Mouse (Mus musculus) heart, adult 11 months (tissue): Measurements from ENCODE around the gene Sema6d.

ENCODE experiments used
- DNase-seq: peaks from one replicate; pipeline ENCODE4 v3.0.0; 2022

The Sema6d gene

DNA sequence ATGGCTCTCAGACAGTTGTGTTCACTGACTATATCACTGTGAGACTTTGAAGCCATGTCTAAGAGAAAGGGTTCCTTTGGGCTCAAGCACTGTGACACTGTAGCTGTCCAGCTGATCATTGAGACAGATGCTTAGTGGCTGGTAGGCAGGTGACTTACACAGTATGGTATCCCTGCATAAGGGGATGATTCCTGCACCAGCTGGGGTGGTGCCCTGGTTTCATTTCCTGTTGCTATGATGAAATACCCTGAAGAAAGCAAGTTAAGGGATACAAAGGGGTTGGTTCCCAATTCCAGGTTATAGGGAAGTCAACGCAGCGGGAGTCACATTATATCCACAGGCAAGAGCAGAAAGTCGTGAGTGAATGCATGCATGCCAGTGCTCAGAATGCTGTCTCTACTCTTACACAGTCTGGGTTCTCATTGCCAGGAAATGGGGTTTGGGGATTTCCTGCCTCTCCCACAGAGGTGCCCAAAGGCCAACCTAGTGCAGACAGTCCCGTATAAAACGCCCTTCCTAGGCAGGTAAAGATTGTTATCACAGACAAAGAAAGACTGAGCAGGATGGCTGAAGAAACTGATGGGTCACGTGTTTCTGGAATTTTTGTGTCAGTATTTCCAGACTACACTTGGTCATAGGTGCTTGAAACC is 532.3 kb downstream of the Sema6d start:
- DNase-seq, result peak; percentile 93

DNA sequence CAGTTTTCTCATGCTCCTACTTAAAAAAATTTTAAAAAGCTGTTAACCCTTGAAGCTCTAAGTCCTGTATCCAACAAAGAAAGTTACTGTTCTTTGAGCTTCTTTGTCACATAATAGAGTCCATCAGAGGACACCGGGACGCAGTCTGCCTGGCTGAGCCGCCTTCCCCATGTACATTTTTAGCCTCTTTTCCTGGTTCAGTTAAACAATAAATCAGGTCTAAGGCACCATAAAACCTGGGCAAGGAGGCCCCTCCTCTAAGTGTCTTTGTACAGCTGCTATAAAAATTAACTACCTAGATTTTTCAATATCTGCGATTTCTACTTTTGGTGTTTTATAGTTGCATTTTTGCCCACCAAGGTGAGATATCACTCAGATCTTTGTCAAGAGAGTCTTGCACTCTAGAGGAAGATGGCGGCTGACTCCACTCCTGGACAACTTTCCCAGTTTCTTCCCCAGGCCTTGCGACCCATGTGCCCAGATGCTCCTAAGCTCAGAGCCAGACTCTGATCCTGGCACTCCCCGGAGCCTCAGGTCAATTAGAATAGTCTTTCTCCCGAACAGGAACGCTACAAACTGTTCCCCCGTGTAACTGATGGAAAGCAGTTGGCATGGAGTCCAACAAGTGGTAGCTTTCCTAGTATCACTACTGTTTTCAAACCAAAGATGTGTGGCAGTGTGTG is 534.6 kb downstream of the Sema6d start:
- peak; percentile 78 for DNase-seq

DNA sequence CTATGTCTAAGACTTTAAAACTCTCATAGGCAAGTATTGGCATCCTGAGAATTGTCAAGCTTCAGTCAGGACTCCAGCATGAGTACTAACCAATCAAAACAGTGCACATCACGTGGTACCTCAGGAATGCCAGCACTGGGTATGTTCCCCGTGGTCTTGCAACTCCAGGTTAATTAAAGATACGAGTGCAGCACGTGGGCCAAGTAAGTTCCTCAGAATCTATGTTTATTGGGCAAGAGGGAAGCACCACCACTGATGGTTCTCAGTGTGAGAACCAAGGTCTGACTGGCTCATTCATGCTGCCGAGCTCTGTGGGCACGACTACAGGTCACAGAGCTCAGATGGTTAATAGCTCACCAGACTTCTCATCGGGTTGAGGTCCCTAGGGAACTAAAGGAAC is 536.7 kb downstream of the Sema6d start:
- peak; percentile 86 for DNase-seq

DNA sequence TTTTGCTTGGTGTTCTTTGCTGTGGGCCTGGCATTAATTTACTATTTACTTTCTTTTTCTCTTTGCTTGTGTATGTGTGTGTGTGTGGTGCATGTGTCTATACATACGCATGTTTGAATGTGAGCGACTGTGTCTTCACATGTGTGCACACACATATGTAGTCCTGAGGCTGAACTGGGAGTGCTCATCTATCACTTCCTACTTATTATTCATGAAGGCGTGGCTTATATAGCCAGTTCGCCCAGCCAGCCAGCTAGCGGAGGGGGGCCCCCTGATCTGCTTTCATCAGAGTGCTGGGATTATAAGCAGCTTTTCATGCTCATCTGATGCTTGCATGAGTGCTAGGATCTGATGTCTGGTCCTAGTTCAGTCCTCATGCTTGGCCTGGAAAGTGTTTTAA is 537.9 kb downstream of the Sema6d start:
- peak; percentile 88 for DNase-seq

DNA sequence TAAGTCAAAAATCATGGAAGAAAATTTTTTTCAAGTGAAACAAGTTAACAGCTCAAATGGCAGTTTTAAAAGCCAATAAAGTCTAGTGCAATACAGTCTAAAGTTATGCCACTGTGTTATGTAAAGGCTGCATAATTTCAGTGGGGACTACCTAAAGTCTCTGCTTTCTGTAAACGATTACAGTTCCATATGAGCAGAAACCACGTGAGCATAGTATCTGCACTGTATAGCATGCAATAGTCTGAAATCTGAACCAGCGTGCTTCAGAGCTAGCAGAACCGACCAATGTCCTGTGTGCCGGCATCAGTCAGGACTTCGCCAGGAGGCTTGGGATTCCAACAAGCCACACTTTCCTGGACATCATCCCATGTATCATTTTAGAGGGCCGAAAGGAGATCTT is 538.9 kb downstream of the Sema6d start:
- peak; percentile 68 for DNase-seq

DNA sequence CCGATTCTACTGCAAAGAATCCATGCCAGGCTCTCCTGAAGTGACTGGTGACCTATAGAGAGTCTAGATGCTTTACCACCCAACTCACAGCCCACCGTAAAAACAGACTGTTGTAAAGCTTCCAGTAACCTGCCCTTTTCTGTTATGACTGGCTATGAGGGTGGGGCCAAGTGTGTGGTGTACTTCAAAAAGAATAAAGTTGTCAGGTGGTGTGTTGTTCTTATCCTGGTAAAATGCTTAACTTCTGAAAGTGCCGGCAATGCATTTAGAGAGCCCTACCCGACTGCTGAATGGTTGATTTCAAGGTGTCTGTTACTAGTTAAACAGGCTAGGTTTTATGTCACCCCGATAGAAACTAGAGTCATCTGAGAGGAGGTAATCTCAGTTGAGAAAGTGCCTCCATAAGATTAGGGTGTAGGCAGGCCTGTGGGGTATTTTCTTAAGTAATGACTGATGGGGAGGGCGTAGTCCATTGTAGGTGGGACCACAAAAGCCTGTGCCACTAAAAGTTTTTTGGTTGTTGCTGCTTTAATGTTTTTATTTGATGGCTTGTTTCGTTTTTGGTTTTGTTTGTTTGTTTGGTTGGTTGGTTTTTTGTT is 544.7 kb downstream of the Sema6d start:
- DNase-seq, result peak; percentile 78

DNA sequence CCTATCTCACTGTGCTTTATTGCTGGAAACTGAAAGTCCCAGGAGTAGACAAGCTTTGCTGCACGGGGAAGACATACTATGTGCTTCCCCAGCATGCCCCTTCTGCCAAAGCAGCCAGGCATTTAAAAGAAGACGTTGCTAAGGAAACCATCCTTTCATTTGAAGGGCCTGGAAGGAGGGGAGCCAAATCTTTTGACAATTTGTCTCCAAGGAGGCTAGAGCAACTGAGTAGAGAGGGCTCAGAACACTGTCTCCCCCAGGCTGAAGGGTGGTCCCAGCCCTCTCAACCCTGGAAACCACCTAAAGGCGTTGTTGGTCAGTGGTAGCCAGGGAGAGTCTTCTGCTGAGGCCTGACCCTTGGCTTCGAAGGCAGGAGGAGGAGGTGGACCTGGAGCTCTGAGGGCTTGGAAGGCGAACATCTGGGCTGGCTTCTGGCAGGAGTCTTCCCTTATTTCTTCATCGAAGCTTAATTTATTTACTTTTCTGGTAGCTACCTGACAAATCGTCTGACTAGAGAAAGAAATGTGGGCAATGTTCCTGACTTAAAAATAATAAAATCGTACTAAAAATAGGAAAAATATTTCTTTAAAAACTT is 545.6 kb downstream of the Sema6d start:
- peak; percentile 90 for DNase-seq

DNA sequence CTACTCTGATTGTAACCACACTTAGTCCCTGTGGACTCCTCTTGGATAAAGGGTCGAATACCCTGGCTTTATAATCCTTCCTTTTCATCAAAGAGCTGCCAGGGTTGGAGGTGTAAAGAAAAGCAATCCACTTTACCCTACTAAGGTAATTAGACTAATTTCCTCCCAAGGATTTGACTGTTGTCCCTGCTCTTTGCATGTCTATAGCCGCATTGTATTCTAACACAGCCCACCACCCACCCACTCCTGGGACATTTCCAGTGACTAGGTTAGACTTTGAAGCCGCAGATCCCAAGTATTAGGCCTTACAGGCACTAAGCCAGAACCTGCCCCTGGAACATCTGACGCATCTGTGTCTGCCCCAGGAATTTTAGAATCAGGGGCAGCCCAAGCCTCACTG is 547.3 kb downstream of the Sema6d start:
- DNase-seq, result peak; percentile 56

DNA sequence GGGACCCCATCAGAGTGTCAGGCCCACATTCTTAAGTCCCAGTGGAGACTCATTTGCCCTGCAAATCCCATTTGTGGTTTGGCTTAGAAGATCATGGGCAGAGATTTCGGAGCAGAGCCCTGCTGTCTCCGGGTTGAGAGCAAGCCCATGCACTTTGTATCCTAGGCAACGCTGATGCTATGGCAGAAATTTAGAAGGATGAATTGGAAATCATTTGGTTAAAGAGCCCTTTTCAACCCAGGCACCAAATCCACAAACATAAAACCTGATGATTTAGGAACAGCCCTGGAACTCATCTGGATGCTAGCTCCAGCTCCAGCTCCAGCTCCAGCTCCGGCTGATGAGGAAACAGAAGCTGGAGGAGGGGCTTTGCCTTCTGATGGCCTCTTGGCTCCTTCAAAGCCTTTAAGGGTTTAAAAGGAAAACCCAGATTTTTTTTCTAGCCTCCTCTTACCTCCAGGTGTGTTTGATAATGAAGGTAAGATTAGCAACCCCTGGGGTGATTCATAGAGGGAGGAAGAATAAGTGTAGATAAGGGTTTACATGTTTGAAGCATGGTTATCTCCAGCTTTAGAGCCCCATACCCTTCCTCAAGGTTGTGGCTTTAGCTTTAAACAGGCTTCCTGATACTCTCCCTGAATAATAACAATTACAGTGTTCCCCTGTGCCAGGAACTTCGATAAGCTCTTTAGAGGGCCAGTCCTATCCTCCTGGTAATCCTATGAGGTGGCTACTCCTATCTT is 549.6 kb downstream of the Sema6d start:
- peak; percentile 69 for DNase-seq

DNA sequence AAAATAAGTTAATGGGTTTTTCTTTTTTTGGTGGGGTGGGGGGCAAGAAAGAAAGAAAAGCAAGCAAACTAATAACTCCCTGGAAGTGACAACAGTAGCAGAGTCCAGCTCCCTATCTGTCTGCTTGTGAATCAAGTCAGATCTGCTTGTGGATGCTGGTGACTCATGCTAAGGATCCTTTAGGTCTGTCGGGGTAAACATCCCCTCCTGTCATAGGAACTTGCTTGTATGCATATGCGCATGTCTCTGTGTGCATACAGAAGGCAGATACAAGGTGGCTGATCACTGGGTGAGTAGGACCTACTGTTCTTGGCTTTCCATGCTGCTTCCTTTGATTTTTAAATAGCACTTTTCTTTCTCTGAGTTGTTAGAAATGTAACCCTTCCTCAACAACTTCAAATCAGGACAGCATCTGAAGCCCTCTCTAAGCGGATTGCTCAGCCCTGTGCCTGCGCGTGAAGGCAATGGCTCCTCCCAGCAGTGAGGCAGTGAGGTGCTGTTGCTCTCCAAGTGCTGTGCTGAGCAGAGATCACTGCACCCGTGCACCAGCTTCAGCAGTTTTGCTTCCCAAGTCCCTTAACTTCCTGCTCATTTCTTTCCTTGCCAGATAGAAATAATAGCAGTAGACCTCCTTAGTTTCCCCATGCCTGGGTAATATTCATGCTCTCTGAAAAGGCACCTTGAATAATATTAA is 550.9 kb downstream of the Sema6d start:
- DNase-seq, result peak; percentile 86

DNA sequence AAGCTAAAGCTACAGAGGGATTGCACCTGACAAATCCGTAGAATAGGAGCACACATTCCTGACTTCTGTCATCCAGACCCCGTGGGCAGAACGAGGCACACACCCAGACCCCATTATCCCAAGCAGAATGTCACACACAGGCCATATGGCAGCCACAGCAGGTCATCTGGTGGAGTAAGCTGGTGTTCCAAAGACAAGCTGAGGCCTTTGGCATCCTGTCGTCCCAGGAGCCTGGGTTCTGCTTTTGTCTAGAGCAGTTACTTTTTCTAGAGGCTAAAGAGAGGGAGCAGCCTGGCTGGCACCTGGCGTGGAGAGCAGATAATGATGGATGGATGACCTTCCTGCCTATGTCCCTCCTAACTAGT is 551.4 kb downstream of the Sema6d start:
- peak; percentile 93 for DNase-seq

DNA sequence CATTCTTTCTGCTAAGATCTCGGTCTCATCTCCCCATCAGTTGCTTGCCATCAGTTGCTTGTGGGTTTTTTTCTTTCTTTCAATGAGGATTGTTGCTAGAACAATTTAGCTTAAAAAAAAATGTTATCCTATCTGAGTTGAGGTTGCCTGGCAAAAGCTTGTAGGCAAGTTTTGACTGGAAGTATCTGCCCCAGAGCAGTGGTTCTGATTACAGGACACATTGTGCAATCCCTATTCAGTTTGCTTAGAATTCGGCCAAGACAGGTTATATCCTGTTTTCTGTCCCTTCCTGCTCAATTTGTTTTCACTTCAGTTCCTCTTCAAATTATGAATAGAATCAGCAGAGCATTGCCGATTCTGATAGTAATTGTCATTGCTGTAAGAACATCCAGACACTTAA is 552.4 kb downstream of the Sema6d start:
- DNase-seq, result peak; percentile 56

DNA sequence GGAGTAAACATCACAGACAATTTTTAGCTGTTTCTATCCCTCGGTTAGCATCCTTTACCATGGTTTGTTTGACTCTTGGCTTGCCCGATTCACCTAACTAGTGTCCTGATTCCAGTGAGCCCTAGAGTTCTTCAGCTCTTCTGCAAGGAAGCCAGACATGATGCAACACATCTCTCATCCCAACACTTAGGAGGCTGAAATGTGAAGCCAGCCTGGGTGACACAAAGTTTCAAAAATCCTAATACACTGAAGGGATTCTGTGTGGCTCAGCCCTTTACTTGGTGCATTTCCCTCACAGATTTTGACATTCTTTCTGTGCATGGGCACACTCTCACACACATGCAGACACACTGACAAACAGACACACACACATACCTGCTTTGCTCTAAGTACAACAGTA is 560.8 kb downstream of the Sema6d start:
- peak; percentile 89 for DNase-seq

DNA sequence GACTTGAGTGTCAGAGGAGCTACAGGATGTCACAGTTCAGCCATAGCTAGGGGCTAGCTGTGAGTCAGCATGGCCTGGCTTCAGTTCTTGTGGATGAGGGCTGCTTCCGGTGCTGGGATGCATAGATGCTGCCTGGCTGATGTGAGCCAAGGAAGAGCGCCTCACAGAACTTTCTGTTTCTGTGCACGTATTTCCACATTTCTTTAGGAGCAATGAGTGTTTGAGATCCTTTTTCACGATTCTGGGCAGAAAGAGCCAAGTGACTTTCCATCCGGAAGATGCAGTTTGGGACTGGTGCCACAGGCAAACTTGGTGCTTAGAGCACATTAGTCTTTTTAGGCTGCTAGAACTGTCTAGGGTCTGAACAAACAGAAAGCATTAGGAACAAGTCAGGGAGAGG is 561.4 kb downstream of the Sema6d start:
- peak; percentile 96 for DNase-seq

DNA sequence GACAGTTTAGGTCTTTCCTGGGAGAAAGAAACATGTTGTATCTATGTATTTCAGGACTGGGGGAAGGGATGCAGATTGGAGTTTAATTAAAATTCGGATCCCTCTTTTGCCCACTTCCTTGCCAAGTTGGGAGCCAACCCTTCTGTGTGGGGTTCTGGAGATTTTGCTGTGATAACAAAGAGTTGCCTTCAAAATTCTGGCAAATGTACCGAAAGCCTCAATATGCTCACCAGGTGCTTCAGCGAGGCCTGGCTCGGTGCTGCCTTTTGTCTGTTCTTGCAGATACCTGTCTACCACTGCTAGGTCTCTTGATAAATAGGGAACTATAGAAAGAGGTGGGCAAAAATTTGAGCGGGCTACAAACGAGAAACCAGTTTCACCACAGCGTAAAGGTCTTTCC is 563.4 kb downstream of the Sema6d start:
- DNase-seq, result peak; percentile 82

DNA sequence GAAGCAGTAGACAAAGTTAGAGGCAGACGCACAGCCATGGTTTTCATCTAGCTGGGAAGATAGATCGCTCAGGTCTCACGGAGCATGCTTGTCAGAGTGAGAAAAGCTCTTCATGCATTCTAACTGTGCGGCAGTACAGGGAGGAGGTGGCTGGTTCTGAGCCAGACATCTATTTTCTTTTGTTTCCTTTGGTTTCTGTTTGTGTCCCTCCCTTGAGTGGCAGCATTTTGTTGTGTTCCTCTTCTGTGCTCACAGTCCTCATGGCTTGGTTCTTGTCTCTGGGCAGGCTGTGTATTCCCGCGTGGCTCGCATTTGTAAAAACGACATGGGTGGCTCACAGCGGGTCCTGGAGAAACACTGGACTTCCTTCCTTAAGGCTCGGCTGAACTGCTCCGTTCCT is 567.6 kb downstream of the Sema6d start:
- peak; percentile 89 for DNase-seq

DNA sequence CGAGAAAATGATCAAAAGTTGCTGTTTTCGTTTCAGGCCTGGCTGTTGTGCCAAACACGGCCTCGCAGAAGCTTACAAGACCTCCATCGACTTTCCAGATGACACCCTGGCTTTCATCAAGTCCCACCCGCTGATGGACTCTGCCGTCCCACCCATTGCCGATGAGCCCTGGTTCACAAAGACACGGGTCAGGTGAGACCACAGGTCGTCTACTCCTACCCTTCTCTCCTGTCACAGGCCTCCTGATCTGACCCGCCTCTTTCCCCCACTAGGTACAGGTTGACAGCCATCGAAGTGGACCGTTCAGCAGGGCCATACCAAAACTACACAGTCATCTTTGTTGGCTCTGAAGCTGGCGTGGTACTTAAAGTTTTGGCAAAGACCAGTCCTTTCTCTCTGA is 568.6 kb downstream of the Sema6d start:
- peak; percentile 92 for DNase-seq

DNA sequence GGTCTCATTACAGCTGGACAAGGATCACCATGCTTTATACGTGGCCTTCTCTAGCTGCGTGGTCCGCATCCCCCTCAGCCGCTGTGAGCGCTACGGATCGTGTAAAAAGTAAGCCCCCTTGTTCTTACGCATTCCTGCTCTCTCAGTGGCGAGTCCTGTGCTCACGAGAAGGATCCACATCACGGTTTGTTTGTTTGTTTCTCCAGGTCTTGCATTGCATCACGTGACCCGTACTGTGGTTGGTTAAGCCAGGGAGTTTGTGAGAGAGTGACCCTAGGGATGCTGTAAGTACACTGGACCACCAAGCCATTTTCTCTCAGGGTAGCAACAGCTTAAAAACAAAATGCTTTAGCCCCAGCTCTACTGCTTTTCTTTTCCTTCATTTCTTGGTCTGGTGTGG is 569.8 kb downstream of the Sema6d start:
- peak; percentile 87 for DNase-seq

DNA sequence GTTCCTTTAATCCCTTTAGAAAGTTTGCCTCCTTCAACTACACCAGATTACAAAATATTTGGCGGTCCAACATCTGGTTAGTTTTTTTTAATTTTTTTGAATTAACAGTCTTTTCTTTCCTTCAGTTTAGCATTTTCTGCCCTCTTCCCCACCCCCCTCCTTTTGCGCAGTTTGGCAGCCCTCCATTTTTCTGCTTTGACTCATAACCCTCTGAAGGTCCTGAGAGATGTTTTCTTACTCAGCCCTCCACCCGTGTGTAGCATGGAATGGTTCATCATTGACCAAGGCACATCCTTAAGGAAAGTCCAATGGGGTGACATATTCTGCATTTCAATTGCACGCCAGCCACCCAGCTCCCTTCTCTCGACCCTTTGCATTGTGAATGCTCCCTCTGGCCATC is 570.9 kb downstream of the Sema6d start:
- DNase-seq, result peak; percentile 92

DNA sequence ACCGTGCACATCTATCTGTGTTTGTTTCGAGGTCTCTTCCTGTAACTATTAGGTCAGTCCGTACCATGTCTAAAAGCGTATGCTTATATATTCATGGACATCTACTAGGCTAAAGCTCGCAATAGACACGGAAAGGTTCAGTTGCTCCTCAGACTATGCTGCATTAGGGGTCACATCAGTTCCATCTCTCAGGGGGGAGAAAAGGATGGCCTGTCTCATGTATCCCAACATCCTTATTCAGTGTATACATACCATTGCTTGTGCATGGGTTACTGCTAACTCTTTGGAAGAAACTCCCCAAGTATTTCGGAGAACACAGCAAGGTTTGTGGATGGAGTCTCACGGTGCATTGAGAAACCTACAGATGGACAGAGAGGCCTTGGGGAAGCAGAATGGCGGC is 571.5 kb downstream of the Sema6d start:
- DNase-seq, result peak; percentile 72

DNA sequence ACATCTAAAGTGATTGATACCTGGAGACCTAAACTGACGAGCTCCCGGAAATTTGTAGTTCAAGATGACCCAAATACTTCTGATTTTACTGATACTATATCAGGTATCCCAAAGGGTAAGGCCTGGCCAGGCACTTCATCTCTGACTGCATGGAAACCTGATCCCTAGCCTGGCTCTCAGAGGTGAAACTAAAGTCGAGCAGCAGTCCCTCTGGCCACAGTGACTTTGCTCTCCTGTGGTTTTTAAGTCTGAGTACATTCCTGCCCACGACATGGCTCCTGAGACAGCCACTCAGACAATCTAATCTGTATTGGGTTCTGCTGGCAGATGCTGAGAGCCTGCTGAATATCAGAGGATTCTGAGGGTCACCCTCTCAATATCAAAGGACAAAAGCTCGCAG is 572.5 kb downstream of the Sema6d start:
- DNase-seq, result peak; percentile 94

DNA sequence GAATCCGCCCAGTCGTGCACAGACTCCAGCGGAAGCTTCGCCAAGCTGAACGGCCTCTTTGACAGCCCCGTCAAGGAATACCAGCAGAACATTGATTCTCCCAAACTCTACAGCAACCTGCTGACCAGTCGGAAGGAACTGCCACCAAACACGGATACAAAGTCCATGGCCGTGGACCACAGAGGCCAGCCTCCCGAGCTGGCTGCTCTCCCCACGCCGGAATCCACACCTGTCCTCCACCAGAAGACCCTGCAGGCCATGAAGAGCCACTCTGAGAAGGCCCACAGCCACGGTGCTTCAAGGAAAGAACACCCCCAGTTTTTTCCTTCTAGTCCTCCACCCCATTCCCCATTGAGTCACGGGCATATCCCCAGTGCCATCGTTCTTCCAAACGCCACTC is 574.4 kb downstream of the Sema6d start:
- DNase-seq, result peak; percentile 91

DNA sequence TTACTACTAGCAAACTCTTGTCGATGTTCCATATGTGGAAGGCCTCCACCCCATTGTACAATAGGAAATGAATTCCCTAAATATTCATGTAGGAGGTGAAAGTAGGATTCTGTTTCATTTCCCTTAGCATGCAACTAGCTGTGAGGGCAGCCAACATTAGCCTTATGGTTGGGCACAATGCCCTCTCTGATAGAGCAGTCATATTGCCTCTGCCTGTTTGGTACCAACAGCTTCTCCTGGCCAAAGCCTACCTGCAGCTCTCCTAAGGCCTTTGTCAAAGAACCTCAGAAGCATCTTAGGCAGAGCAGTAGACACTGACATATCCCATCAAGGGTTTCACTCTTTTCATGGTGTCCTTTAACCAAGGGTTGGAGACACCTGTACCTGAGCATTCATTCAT is 578.7 kb downstream of the Sema6d start:
- DNase-seq, result no peak
